Mouse (Mus musculus) embryonic facial prominence, embryonic 13.5 days (tissue): ENCODE measurements around the gene Dnal4. TPM values are rescaled to one million over a fixed set of nuclear protein-coding genes. Genes with fewer than 3 reads are reported as not detected.

Experiments
- ATAC-seq: fragments of 200-750 bp; cut with Nextera tagmentation; 2 replicates; pipeline ENCODE4 v1.8.0; 2017; ENCODE audit warnings: low read depth; ENCODE audit not compliant: insufficient number of reproducible peaks, insufficient read depth, low FRiP score, low TSS enrichment
- H3K27ac ChIP-seq: fragments of 300-500 bp; sonication (generic); 2 replicates; pipeline ENCODE4 v1.5.1; 2015; ENCODE audit warnings: moderate library complexity, mild to moderate bottlenecking, inconsistent platforms
- H3K27me3 ChIP-seq: fragments of 300-500 bp; sonication (generic); 2 replicates; pipeline ENCODE4 v1.6.1; 2015; ENCODE audit warnings: mild to moderate bottlenecking, inconsistent platforms
- H3K36me3 ChIP-seq: fragments of 300-500 bp; sonication (generic); 2 replicates; pipeline ENCODE4 v1.6.1; 2015; ENCODE audit warnings: mild to moderate bottlenecking, inconsistent platforms
- H3K4me1 ChIP-seq: fragments of 300-500 bp; sonication (generic); 2 replicates; pipeline ENCODE4 v1.6.1; 2015; ENCODE audit warnings: inconsistent platforms
- H3K4me2 ChIP-seq: fragments of 300-500 bp; sonication (generic); 2 replicates; pipeline ENCODE4 v1.6.1; 2015; ENCODE audit warnings: moderate library complexity, mild to moderate bottlenecking, inconsistent platforms
- H3K4me3 ChIP-seq: fragments of 300-500 bp; sonication (generic); 2 replicates; pipeline ENCODE4 v1.5.1; 2015; ENCODE audit warnings: mild to moderate bottlenecking, inconsistent platforms
- H3K9ac ChIP-seq: fragments of 300-500 bp; sonication (generic); 2 replicates; pipeline ENCODE4 v1.6.1; 2015; ENCODE audit warnings: mild to moderate bottlenecking, inconsistent platforms
- H3K9me3 ChIP-seq: fragments of 300-500 bp; sonication (generic); 2 replicates; pipeline ENCODE4 v1.6.1; 2016; ENCODE audit warnings: inconsistent platforms
- WGBS: fragments of 180-500 bp; shearing (Covaris S2); methylation state at CpG from one replicate; pipeline ENCODE4 v1.1.7; 2015; ENCODE audit warnings: mixed read lengths; 5-methylcytosine and 5-hydroxymethylcytosine counted together
- polyA plus RNA-seq: library from polyadenylated mRNA; unstranded; fragments of >200 nt; fragmentation: Nextera tagmentation; extraction: Ambion mirVana; gene quantifications from 2 replicates; pipeline ENCODE4 v1.2.1, GENCODE M21; 2015

The Dnal4 gene
- polyA plus RNA-seq, 1 experiment from 2014 or later, result 74.4 TPM

- H3K4me3 ChIP-seq, result peak overlapping the region; percentile 89
- H3K27me3 ChIP-seq, result no peaks in the 10 kb centered on the region
- WGBS, result under 1% methylated on average over 50 of the region's 50 CpGs
- H3K9me3 ChIP-seq, result no peaks in the 10 kb centered on the region
- H3K9ac ChIP-seq, result peak overlapping the region; percentile 83
- peaks cover 20% of the 10 kb centered on the region for H3K4me1 ChIP-seq
- peak overlapping the region; percentile 76 for H3K27ac ChIP-seq
- H3K36me3 ChIP-seq, result 0 out of 2 replicates have a peak, but pooled peaks cover 5% of the 10 kb centered on the region
- peak; percentile 97 for ATAC-seq
- peak overlapping the region; percentile 81 for H3K4me2 ChIP-seq
These were observed 3.3 kb downstream of the Dnal4 start for GRCm38 (mm10) chr15:79774117-79775027.

- H3K27ac ChIP-seq, result no peak overlapping the region
- no peak overlapping the region for H3K4me2 ChIP-seq
- peaks cover 20% of the 10 kb centered on the region for H3K4me1 ChIP-seq
- no peaks in the 10 kb centered on the region for H3K9me3 ChIP-seq
- ATAC-seq, result no peak
- no peak overlapping the region for H3K4me3 ChIP-seq
- no peaks in the 10 kb centered on the region for H3K27me3 ChIP-seq
- 0 out of 2 replicates have a peak overlapping the region, but pooled peaks have one; percentile 21 for H3K9ac ChIP-seq
- 85% methylated on average over 21 of the region's 21 CpGs for WGBS
- peaks cover 6% of the 10 kb centered on the region; the same call in 1 of the 2 replicates for H3K36me3 ChIP-seq
These were observed 6.9 kb downstream of the Dnal4 start for GRCm38 (mm10) chr15:79770629-79771240.

DNA sequence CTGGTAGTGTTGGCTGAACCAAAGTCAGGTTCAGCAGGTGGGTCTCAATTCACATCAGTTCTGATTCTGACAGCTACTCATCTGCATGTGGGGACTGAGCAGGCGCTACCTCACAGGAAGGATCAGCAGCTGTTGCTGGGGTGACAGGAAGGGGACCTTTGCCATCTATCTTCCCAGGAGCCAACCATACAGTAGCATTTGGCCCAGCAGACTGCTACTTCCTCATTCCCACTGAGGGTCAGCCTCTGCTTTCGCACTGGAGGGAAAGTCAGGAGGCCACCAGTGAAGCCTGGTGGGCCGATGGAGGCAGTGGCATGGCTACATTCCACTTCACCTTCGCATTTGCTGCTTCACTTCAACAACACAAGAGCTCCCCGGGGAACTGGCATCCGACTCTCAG lies 9.3 kb downstream of the Dnal4 start:
- Histone ChIP-seq H3K27me3 (no peaks in the 10 kb centered on the region), H3K4me2 (no peak overlapping the region), H3K27ac (no peak overlapping the region), H3K4me3 (no peak overlapping the region), H3K36me3 (peaks cover 29% of the 10 kb centered on the region), H3K9ac (no peak overlapping the region), H3K9me3 (no peaks in the 10 kb centered on the region), H3K4me1 (peaks cover 5% of the 10 kb centered on the region)
- ATAC-seq, result no peak
- WGBS, result 71% methylated on average over 6 of the region's 6 CpGs

DNA sequence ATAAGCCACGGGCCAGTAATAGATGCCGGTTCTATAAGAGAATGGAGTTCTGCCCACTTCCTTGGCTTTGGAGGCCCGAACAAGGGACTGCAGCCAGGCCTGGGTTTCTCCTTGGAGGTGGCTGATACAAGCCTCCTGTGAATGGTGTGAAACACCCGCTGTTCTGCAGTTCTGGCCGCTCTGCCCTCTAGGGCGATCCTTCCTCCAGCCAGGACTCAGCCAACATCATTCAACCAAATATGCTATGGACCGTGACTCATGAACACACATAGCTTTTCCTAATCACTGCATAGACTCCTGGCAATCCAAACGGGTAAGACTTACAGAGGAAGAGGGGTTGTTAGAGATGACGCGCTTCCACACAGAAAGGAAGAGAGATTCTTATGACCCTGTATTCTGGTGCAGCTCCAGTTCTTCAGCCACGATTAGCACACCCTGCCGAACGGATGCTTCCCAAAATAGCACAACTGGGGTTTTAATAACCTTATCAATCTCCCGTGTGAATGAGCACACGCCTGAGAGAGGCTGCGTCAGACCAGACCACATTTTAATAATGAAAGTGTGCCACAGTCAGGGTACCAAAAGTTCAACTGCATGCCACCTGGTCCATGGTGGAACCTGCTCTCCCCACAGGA lies 10.2 kb downstream of the Dnal4 start:
- Histone ChIP-seq H3K4me3 (no peak overlapping the region), H3K9me3 (no peaks in the 10 kb centered on the region), H3K27me3 (no peaks in the 10 kb centered on the region), H3K4me2 (no peak overlapping the region), H3K36me3 (peaks cover 38% of the 10 kb centered on the region), H3K27ac (no peak overlapping the region), H3K9ac (no peak overlapping the region), H3K4me1 (no peaks in the 10 kb centered on the region)
- no peak for ATAC-seq
- WGBS, result 87% methylated on average over 16 of the region's 16 CpGs

DNA sequence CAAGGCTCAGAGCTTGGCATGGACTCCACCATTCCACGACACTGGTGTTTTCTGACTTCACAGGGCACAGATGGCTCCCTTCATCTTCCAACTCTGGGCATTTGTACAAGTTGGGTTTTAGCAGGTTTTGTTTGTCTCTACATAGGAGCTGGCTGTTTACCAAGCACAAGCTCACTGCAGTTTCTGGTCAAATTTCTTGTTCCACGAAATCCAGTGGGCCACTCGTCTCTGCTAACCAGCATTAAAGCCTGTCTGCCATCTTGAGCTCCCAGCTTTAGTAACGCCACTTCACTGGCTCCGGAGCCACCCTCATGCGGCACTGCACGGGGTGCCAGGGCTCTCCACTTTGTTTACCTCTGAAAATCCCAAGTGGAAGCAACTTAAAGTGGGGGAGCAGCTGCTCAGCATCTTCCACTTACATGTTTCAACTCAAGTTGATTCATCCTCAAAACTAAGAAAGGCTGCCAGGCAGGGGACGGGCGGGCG lies 11.0 kb downstream of the Dnal4 start:
- H3K27ac ChIP-seq, result no peak overlapping the region
- H3K9me3 ChIP-seq, result no peaks in the 10 kb centered on the region
- H3K4me1 ChIP-seq, result no peaks in the 10 kb centered on the region
- H3K27me3 ChIP-seq, result no peaks in the 10 kb centered on the region
- no peak overlapping the region for H3K9ac ChIP-seq
- no peak overlapping the region for H3K4me3 ChIP-seq
- 90% methylated on average over 10 of the region's 10 CpGs for whole genome bisulfite sequencing
- H3K36me3 ChIP-seq, result peaks cover 46% of the 10 kb centered on the region
- no peak for ATAC-seq
- H3K4me2 ChIP-seq, result no peak overlapping the region

DNA sequence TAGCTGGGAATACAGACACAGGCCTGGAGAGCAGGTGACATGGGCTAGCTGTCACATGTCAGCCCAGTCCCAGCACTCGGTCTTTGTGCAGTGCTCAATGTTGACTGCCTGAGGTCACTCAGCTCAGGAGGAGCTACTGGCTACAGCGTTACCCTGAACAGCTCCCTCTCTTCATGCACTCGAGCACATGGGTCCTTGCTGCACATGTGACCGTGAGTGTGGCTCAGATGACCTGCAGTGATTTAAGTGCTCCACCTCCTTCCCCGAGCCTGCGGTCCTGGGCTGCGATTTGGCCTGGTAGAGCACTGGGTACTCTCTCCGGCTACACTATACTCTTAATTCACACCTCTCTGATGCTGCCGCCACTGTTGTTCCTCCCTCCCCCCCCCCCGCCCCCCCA lies 11.5 kb downstream of the Dnal4 start:
- no peaks in the 10 kb centered on the region for H3K27me3 ChIP-seq
- no peak overlapping the region for H3K9ac ChIP-seq
- no peak overlapping the region for H3K4me2 ChIP-seq
- WGBS, result 63% methylated on average over 10 of the region's 10 CpGs
- H3K36me3 ChIP-seq, result peaks cover 49% of the 10 kb centered on the region
- no peaks in the 10 kb centered on the region for H3K4me1 ChIP-seq
- H3K9me3 ChIP-seq, result no peaks in the 10 kb centered on the region
- H3K4me3 ChIP-seq, result no peak overlapping the region
- no peak overlapping the region for H3K27ac ChIP-seq
- ATAC-seq, result no peak

- H3K9ac ChIP-seq, result no peak overlapping the region
- no peaks in the 10 kb centered on the region for H3K27me3 ChIP-seq
- H3K4me2 ChIP-seq, result no peak overlapping the region
- H3K9me3 ChIP-seq, result no peaks in the 10 kb centered on the region
- WGBS, result 74% methylated on average over 2 of the region's 2 CpGs
- no peak overlapping the region for H3K27ac ChIP-seq
- no peak overlapping the region for H3K4me3 ChIP-seq
- ATAC-seq, result no peak
- peaks cover 50% of the 10 kb centered on the region for H3K36me3 ChIP-seq
- no peaks in the 10 kb centered on the region for H3K4me1 ChIP-seq
These were observed 12.3 kb downstream of the Dnal4 start for GRCm38 (mm10) chr15:79765361-79765760.

DNA sequence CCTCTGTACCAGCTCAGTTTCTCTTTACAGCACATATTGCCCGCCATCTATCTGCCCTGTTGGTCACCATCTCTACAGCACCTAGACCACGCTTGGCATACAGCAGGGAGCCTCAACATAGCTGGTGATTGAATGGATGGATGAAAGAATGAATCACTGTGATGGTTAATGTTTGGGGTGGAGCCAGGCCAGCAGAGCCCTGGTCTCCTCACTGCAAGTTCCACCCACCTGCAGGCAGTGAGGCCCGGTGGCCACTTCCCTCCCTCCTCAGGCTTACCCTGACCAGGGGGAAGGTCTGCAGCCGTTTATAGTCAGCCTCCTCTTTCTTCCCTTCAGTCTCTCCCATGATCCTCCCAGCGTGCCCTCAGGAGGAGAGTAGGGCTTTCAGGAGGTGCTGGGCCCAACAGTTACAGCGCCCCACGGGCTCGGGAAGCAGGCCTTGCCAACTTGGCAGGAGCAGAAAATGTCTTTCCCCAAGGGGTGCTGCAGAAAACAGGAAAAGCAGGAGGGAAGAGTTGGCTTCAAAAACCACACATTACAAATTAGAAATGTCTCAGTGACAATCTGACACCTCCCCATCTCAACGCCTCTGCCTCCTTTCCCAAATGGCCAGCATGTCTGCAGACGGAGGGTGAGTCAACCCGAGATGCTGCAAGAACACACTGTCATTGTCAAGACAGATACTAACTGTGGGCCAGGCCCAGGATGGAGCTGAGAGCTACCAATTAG lies 12.9 kb downstream of the Dnal4 start:
- no peak for ATAC-seq
- no peak overlapping the region for H3K4me3 ChIP-seq
- 82% methylated on average over 11 of the region's 11 CpGs for WGBS

GRCm38 (mm10) chr15:79763601-79764246 lies 13.9 kb downstream of the Dnal4 start:
- H3K9me3 ChIP-seq, result no peaks in the 10 kb centered on the region
- 86% methylated on average over 7 of the region's 7 CpGs for WGBS
- no peaks in the 10 kb centered on the region for H3K27me3 ChIP-seq
- peaks cover 50% of the 10 kb centered on the region for H3K36me3 ChIP-seq
- H3K4me3 ChIP-seq, result no peak overlapping the region
- no peaks in the 10 kb centered on the region for H3K4me1 ChIP-seq
- H3K9ac ChIP-seq, result no peak overlapping the region
- no peak; the same call in 1 of the 2 replicates for ATAC-seq
- no peak overlapping the region for H3K27ac ChIP-seq
- no peak overlapping the region for H3K4me2 ChIP-seq

More for the DNA sequence above, 12.9 kb downstream of the Dnal4 start:
- Histone ChIP-seq H3K27me3 (no peaks in the 10 kb centered on the region), H3K9me3 (no peaks in the 10 kb centered on the region), H3K4me1 (no peaks in the 10 kb centered on the region), H3K27ac (no peak overlapping the region), H3K4me2 (no peak overlapping the region), H3K9ac (peak overlapping the region; percentile 36; the same call in 1 of the 2 replicates), H3K36me3 (peaks cover 50% of the 10 kb centered on the region)

DNA sequence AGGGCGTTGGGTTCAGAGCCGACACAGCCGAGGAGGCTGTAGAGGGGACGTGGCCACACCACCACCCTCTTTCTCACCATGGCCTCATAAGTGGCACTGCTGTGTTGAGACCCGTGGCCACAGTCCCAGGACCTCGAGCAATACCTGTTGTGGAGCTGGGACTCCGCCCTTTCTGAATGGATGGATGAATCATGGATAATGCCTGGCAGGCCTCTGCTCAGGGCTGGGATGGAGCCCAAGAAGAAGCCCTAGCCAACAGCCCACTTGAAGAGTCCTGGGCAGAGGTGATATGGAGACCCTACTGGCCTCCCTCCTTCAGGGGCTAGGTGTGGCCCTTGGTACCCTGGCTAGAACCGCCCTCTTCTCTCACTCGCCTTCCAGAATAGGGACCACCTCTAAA lies 14.6 kb downstream of the Dnal4 start:
- no peak for ATAC-seq
- Histone ChIP-seq H3K4me2 (no peak overlapping the region), H3K9ac (no peak overlapping the region), H3K4me3 (no peak overlapping the region), H3K9me3 (no peaks in the 10 kb centered on the region), H3K36me3 (peaks cover 50% of the 10 kb centered on the region), H3K4me1 (no peaks in the 10 kb centered on the region), H3K27me3 (no peaks in the 10 kb centered on the region), H3K27ac (no peak overlapping the region)
- 89% methylated on average over 9 of the region's 9 CpGs for WGBS

DNA sequence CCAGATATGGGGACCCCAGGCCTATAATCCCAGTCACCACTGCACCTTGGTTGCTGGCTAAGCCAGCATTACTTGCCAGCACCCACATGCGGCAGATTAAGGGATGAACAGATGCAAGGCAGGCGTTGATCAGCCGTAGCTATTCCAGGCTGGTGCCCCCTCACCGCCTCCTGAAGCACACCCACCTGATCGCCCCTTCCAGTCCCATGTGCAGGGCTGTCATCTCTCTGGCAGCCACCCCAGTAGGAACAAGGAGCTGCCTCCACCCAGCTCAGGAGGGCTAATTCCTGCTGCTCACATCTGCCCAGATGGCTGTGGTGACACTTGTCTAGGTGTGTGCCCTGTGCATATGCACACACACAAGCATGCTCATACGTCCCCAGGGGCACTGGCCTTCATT lies 16.7 kb downstream of the Dnal4 start:
- no peaks in the 10 kb centered on the region for H3K9me3 ChIP-seq
- no peaks in the 10 kb centered on the region for H3K27me3 ChIP-seq
- WGBS, result 82% methylated on average over 6 of the region's 6 CpGs
- no peak overlapping the region for H3K4me3 ChIP-seq
- no peak overlapping the region for H3K4me2 ChIP-seq
- ATAC-seq, result no peak
- H3K9ac ChIP-seq, result no peak overlapping the region
- H3K4me1 ChIP-seq, result peaks cover 9% of the 10 kb centered on the region
- H3K27ac ChIP-seq, result no peak overlapping the region
- H3K36me3 ChIP-seq, result peaks cover 50% of the 10 kb centered on the region
